Mouse (Mus musculus) cerebellum, postnatal 4 days (tissue): ENCODE results near the gene Sae1.
"Not testable (repeated sequence)": the region's sequence is repeated elsewhere in the genome, so short reads cannot be mapped to it uniquely, and the experiment has no call there.

ENCODE experiments used
- DNase-seq, 2 experiments: peaks; one replicate each; pipeline ENCODE4 v3.0.0; 2022; ENCODE audit warnings: low spot score in 2 of 2, mixed read lengths in 1 of 2

Sae1 gene

GRCm38 (mm10) chr7:16402968-16403948 is 15.7 kb upstream of the Sae1 start:
- DNase-seq = peak in 1 of 2 experiments; percentile 9

GRCm38 (mm10) chr7:16402449-16402848 is 14.8 kb upstream of the Sae1 start:
- peak in 1 of 2 experiments; percentile 12 for DNase-seq

- peak in 1 of 2 experiments; percentile 28 for DNase-seq
Observed at GRCm38 (mm10) chr7:16401991-16402431, 14.4 kb upstream of the Sae1 start.

GRCm38 (mm10) chr7:16400689-16401611 is 13.3 kb upstream of the Sae1 start, which contains the start of gene Zc3h4:
TSS of gene Zc3h4 (plus strand) at chr7:16400910.
- peak; percentile 70 to 85 for DNase-seq

- DNase-seq = peak; percentile 99 to 100
Observed at GRCm38 (mm10) chr7:16399820-16400688, 12.4 kb upstream of the Sae1 start.

GRCm38 (mm10) chr7:16399098-16399819 is 11.7 kb upstream of the Sae1 start:
- DNase-seq = peak; percentile 48 to 82

- no peak for DNase-seq
Observed at GRCm38 (mm10) chr7:16398387-16399050, 10.9 kb upstream of the Sae1 start.

- no peak for DNase-seq
Observed at GRCm38 (mm10) chr7:16397465-16397864, 9.9 kb upstream of the Sae1 start.

GRCm38 (mm10) chr7:16395944-16396343 is 8.3 kb upstream of the Sae1 start:
- DNase-seq = peak in 1 of 2 experiments; percentile 47

GRCm38 (mm10) chr7:16392923-16393322 is 5.3 kb upstream of the Sae1 start:
- DNase-seq = no peak

- not testable (repeated sequence) for DNase-seq
Observed at GRCm38 (mm10) chr7:16389942-16390341, 2.3 kb upstream of the Sae1 start.

- DNase-seq = peak in 1 of 2 experiments; percentile 21
Observed at GRCm38 (mm10) chr7:16376505-16376904, 11.1 kb downstream of the Sae1 start.

- DNase-seq = no peak
Observed at GRCm38 (mm10) chr7:16374989-16375388, 12.6 kb downstream of the Sae1 start.

GRCm38 (mm10) chr7:16373719-16374118 is 13.9 kb downstream of the Sae1 start:
- DNase-seq = no peak

- no peak for DNase-seq
Observed at GRCm38 (mm10) chr7:16370596-16370995, 17.0 kb downstream of the Sae1 start.

GRCm38 (mm10) chr7:16368835-16369234 is 18.8 kb downstream of the Sae1 start:
- no peak for DNase-seq

- DNase-seq = no peak
Observed at GRCm38 (mm10) chr7:16366669-16367068, 20.9 kb downstream of the Sae1 start.

GRCm38 (mm10) chr7:16366133-16366646 is 21.4 kb downstream of the Sae1 start:
- no peak for DNase-seq

- no peak for DNase-seq
Observed at GRCm38 (mm10) chr7:16364901-16365500, 22.6 kb downstream of the Sae1 start.
